Mouse (Mus musculus): ENCODE results near the gene Nub1. TPM values are rescaled to one million over a fixed set of nuclear protein-coding genes. Genes with fewer than 3 reads are reported as not detected.

Gene Nub1
- polyA plus RNA-seq, 1 experiment, result 81.1 TPM

DNA sequence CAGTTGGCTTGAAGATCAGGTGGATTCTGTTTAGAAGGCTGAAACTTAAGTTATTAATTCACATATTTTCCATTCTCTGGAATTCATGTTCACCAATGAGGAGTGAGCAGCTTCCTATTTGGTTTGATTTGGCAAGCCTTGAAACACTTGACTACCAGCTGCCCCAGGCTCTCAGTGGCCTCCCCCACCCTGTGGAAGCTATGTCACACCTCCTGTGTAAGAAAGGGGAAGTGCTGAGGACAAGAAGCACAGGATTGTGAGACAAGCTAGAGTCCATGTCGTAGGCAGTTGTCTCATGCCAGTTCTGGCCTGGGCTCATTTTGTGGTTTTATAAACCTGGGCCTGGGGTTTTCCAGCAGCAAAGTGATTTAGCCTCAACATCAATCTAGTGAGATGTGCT is 2.4 kb downstream of the Nub1 start:
- no peak overlapping the region for H3K9ac ChIP-seq (ENCODE audit: low read depth, poor library complexity, severe bottlenecking)
- no peak for TF ChIP-seq POLR2A (IDR thresholded peaks at IDR 0.05; ENCODE audit: insufficient read depth, low read length)
- no peak for TF ChIP-seq EP300 (IDR thresholded peaks at IDR 0.05; ENCODE audit: insufficient read depth, low read depth, low read length)
- no peak for TF ChIP-seq CTCF (IDR thresholded peaks at IDR 0.05; ENCODE audit: low read depth, low read length)
- H3K27ac ChIP-seq (ENCODE audit: insufficient read depth, low read length), result no peak overlapping the region
- H3K4me1 ChIP-seq (ENCODE audit: control insufficient read depth, insufficient read depth, low read length), result no peaks in the 10 kb centered on the region
- no peaks in the 10 kb centered on the region for H3K9me3 ChIP-seq (replicated peaks; ENCODE audit: control insufficient read depth, insufficient read depth, low read length, poor library complexity, severe bottlenecking)
- no peaks in the 10 kb centered on the region for H3K27me3 ChIP-seq (ENCODE audit: control insufficient read depth, insufficient read depth, low read length, poor library complexity, severe bottlenecking)
- H3K4me3 ChIP-seq (ENCODE audit: low read depth, low read length), result no peak overlapping the region
- peaks cover 23% of the 10 kb centered on the region for H3K36me3 ChIP-seq (ENCODE audit: control insufficient read depth, insufficient read depth, low read length, poor library complexity, severe bottlenecking)

GRCm38 (mm10) chr5:24696704-24697103 is 11.4 kb downstream of the Nub1 start:
- TF ChIP-seq CTCF (IDR thresholded peaks at IDR 0.05; ENCODE audit: low read depth, low read length) (no peak), EP300 (IDR thresholded peaks at IDR 0.05; ENCODE audit: insufficient read depth, low read depth, low read length) (no peak), POLR2A (IDR thresholded peaks at IDR 0.05; ENCODE audit: insufficient read depth, low read length) (no peak)
- Histone ChIP-seq H3K4me1 (ENCODE audit: control insufficient read depth, insufficient read depth, low read length) (peaks cover 2% of the 10 kb centered on the region), H3K27ac (ENCODE audit: insufficient read depth, low read length) (no peak overlapping the region), H3K4me3 (ENCODE audit: low read depth, low read length) (no peak overlapping the region), H3K36me3 (ENCODE audit: control insufficient read depth, insufficient read depth, low read length, poor library complexity, severe bottlenecking) (peaks cover 61% of the 10 kb centered on the region), H3K9ac (ENCODE audit: low read depth, poor library complexity, severe bottlenecking) (no peak overlapping the region), H3K9me3 (replicated peaks; ENCODE audit: control insufficient read depth, insufficient read depth, low read length, poor library complexity, severe bottlenecking) (no peaks in the 10 kb centered on the region), H3K27me3 (ENCODE audit: control insufficient read depth, insufficient read depth, low read length, poor library complexity, severe bottlenecking) (no peaks in the 10 kb centered on the region)

GRCm38 (mm10) chr5:24701271-24701670 is 15.9 kb downstream of the Nub1 start:
- Histone ChIP-seq H3K9me3 (replicated peaks; ENCODE audit: control insufficient read depth, insufficient read depth, low read length, poor library complexity, severe bottlenecking) (no peaks in the 10 kb centered on the region), H3K9ac (ENCODE audit: low read depth, poor library complexity, severe bottlenecking) (no peak overlapping the region), H3K36me3 (ENCODE audit: control insufficient read depth, insufficient read depth, low read length, poor library complexity, severe bottlenecking) (peaks cover 54% of the 10 kb centered on the region), H3K4me1 (ENCODE audit: control insufficient read depth, insufficient read depth, low read length) (no peaks in the 10 kb centered on the region), H3K27me3 (ENCODE audit: control insufficient read depth, insufficient read depth, low read length, poor library complexity, severe bottlenecking) (no peaks in the 10 kb centered on the region), H3K27ac (ENCODE audit: insufficient read depth, low read length) (no peak overlapping the region), H3K4me3 (ENCODE audit: low read depth, low read length) (no peak overlapping the region)
- TF ChIP-seq CTCF (IDR thresholded peaks at IDR 0.05; ENCODE audit: low read depth, low read length) (no peak), EP300 (IDR thresholded peaks at IDR 0.05; ENCODE audit: insufficient read depth, low read depth, low read length) (no peak), POLR2A (IDR thresholded peaks at IDR 0.05; ENCODE audit: insufficient read depth, low read length) (no peak)

DNA sequence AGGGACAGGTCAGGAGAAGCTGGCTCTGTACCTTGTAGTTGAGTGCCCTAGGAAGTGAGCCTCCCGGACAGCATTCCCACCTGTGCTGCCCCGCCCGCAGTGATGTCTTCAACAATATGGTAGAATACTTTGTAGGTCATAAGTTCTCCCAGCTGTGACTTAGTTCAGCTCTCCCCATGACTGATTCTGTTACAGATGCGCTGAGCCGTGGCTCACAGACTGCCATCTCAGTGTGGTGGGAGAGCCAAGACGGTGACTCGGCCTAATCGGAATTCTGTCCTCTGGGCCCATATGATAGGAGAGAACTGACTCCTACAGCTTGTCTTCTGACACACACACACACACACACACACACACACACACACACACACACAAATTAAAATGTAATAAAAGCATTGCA is 19.3 kb downstream of the Nub1 start:
- Histone ChIP-seq H3K9ac (ENCODE audit: low read depth, poor library complexity, severe bottlenecking) (no peak overlapping the region), H3K9me3 (replicated peaks; ENCODE audit: control insufficient read depth, insufficient read depth, low read length, poor library complexity, severe bottlenecking) (no peaks in the 10 kb centered on the region), H3K4me1 (ENCODE audit: control insufficient read depth, insufficient read depth, low read length) (no peaks in the 10 kb centered on the region), H3K36me3 (ENCODE audit: control insufficient read depth, insufficient read depth, low read length, poor library complexity, severe bottlenecking) (peaks cover 49% of the 10 kb centered on the region), H3K27ac (ENCODE audit: insufficient read depth, low read length) (no peak overlapping the region), H3K4me3 (ENCODE audit: low read depth, low read length) (no peak overlapping the region), H3K27me3 (ENCODE audit: control insufficient read depth, insufficient read depth, low read length, poor library complexity, severe bottlenecking) (no peaks in the 10 kb centered on the region)
- TF ChIP-seq POLR2A (IDR thresholded peaks at IDR 0.05; ENCODE audit: insufficient read depth, low read length) (no peak), CTCF (IDR thresholded peaks at IDR 0.05; ENCODE audit: low read depth, low read length) (no peak), EP300 (IDR thresholded peaks at IDR 0.05; ENCODE audit: insufficient read depth, low read depth, low read length) (no peak)

GRCm38 (mm10) chr5:24709962-24710361 is 24.6 kb downstream of the Nub1 start:
- TF ChIP-seq EP300 (IDR thresholded peaks at IDR 0.05; ENCODE audit: insufficient read depth, low read depth, low read length) (no peak), CTCF (IDR thresholded peaks at IDR 0.05; ENCODE audit: low read depth, low read length) (no peak), POLR2A (IDR thresholded peaks at IDR 0.05; ENCODE audit: insufficient read depth, low read length) (no peak)
- Histone ChIP-seq H3K36me3 (ENCODE audit: control insufficient read depth, insufficient read depth, low read length, poor library complexity, severe bottlenecking) (peaks cover 27% of the 10 kb centered on the region), H3K4me1 (ENCODE audit: control insufficient read depth, insufficient read depth, low read length) (no peaks in the 10 kb centered on the region)

GRCm38 (mm10) chr5:24711615-24712014 is 26.3 kb downstream of the Nub1 start:
- Histone ChIP-seq H3K4me3 (ENCODE audit: low read depth, low read length) (no peak overlapping the region), H3K4me1 (ENCODE audit: control insufficient read depth, insufficient read depth, low read length) (no peaks in the 10 kb centered on the region), H3K27ac (ENCODE audit: insufficient read depth, low read length) (no peak overlapping the region), H3K9ac (ENCODE audit: low read depth, poor library complexity, severe bottlenecking) (no peak overlapping the region), H3K36me3 (ENCODE audit: control insufficient read depth, insufficient read depth, low read length, poor library complexity, severe bottlenecking) (peaks cover 17% of the 10 kb centered on the region), H3K27me3 (ENCODE audit: control insufficient read depth, insufficient read depth, low read length, poor library complexity, severe bottlenecking) (no peaks in the 10 kb centered on the region), H3K9me3 (replicated peaks; ENCODE audit: control insufficient read depth, insufficient read depth, low read length, poor library complexity, severe bottlenecking) (no peaks in the 10 kb centered on the region; the same call in 1 of the 2 replicates)
- TF ChIP-seq POLR2A (IDR thresholded peaks at IDR 0.05; ENCODE audit: insufficient read depth, low read length), result no peak
- TF ChIP-seq CTCF (IDR thresholded peaks at IDR 0.05; ENCODE audit: low read depth, low read length), result peak; percentile 39

More at GRCm38 (mm10) chr5:24709962-24710361, 24.6 kb downstream of the Nub1 start:
- no peaks in the 10 kb centered on the region; the same call in 1 of the 2 replicates for H3K9me3 ChIP-seq (replicated peaks; ENCODE audit: control insufficient read depth, insufficient read depth, low read length, poor library complexity, severe bottlenecking)
- H3K27me3 ChIP-seq (ENCODE audit: control insufficient read depth, insufficient read depth, low read length, poor library complexity, severe bottlenecking), result no peaks in the 10 kb centered on the region
- no peak overlapping the region for H3K27ac ChIP-seq (ENCODE audit: insufficient read depth, low read length)
- no peak overlapping the region for H3K4me3 ChIP-seq (ENCODE audit: low read depth, low read length)
- no peak overlapping the region for H3K9ac ChIP-seq (ENCODE audit: low read depth, poor library complexity, severe bottlenecking)
